Mouse (Mus musculus): Measurements from ENCODE around the gene Adgra3. TPM values are rescaled to one million over a fixed set of nuclear protein-coding genes. Genes with fewer than 3 reads are reported as not detected.

Gene Adgra3
- total RNA-seq, 2 experiments from 2014 or later = 50.5 to 53.3 TPM

- no peak for DNase-seq
- intact Hi-C loops (cut with DNase I) = no loop called here
Observed at GRCm38 (mm10) chr5:50033660-50034059, 25.1 kb downstream of the Adgra3 start.

- intact Hi-C loops (cut with DNase I) = no loop called here
- DNase-seq = no peak
Observed at GRCm38 (mm10) chr5:50032332-50032731, 26.5 kb downstream of the Adgra3 start.

GRCm38 (mm10) chr5:50031763-50032272 lies 27.0 kb downstream of the Adgra3 start:
- DNase-seq = no peak
- intact Hi-C loops (cut with DNase I) = no loop called here

- intact Hi-C loops (cut with DNase I) = no loop called here
- no peak for DNase-seq
Observed at GRCm38 (mm10) chr5:50031288-50031687, 27.5 kb downstream of the Adgra3 start.

GRCm38 (mm10) chr5:50029662-50030061 lies 29.1 kb downstream of the Adgra3 start:
- no peak for DNase-seq
- intact Hi-C loops (cut with DNase I) = no loop called here

- no peak for DNase-seq
- intact Hi-C loops (cut with DNase I) = no loop called here
Observed at GRCm38 (mm10) chr5:50027561-50027960, 31.2 kb downstream of the Adgra3 start.

GRCm38 (mm10) chr5:50027001-50027400 lies 31.8 kb downstream of the Adgra3 start:
- no peak for DNase-seq
- intact Hi-C loops (cut with DNase I) = no loop called here

- DNase-seq = no peak
- intact Hi-C loops (cut with DNase I) = no loop called here
Observed at GRCm38 (mm10) chr5:50026148-50026547, 32.7 kb downstream of the Adgra3 start.

- DNase-seq = no peak
- intact Hi-C loops (cut with DNase I) = no loop called here
Observed at GRCm38 (mm10) chr5:50024097-50024496, 34.7 kb downstream of the Adgra3 start.

GRCm38 (mm10) chr5:50015987-50016587 lies 42.7 kb downstream of the Adgra3 start:
- intact Hi-C loops (cut with DNase I) = no loop called here
- DNase-seq = no peak

- intact Hi-C loops (cut with DNase I) = no loop called here
- DNase-seq = no peak
Observed at GRCm38 (mm10) chr5:50015147-50015697, 43.6 kb downstream of the Adgra3 start.

- DNase-seq = no peak
- intact Hi-C loops (cut with DNase I) = no loop called here
Observed at GRCm38 (mm10) chr5:50014658-50015057, 44.1 kb downstream of the Adgra3 start.

GRCm38 (mm10) chr5:50013965-50014364 lies 44.8 kb downstream of the Adgra3 start:
- intact Hi-C loops (cut with DNase I) = no loop called here

GRCm38 (mm10) chr5:50008841-50009240 lies 50.0 kb downstream of the Adgra3 start:
- no peak for DNase-seq
- intact Hi-C loops (cut with DNase I) = no loop called here

More at GRCm38 (mm10) chr5:50013965-50014364, 44.8 kb downstream of the Adgra3 start:
- no peak for DNase-seq

GRCm38 (mm10) chr5:50006915-50007658 lies 51.7 kb downstream of the Adgra3 start:
- intact Hi-C loops (cut with DNase I) = no loop called here
- DNase-seq = no peak

GRCm38 (mm10) chr5:50002269-50002668 lies 56.5 kb downstream of the Adgra3 start:
- DNase-seq = peak; percentile 8
- intact Hi-C loops (cut with DNase I) = no loop called here

- intact Hi-C loops (cut with DNase I) = no loop called here
- no peak for DNase-seq
Observed at GRCm38 (mm10) chr5:49999764-50000163, 59.0 kb downstream of the Adgra3 start.

- no peak for DNase-seq
- intact Hi-C loops (cut with DNase I) = no loop called here
Observed at GRCm38 (mm10) chr5:49997019-49997418, 61.8 kb downstream of the Adgra3 start.

GRCm38 (mm10) chr5:49996457-49996856 lies 62.3 kb downstream of the Adgra3 start:
- DNase-seq = no peak
- intact Hi-C loops (cut with DNase I) = no loop called here

- no peak for DNase-seq
- intact Hi-C loops (cut with DNase I) = no loop called here
Observed at GRCm38 (mm10) chr5:49990737-49991323, 68.0 kb downstream of the Adgra3 start.

- intact Hi-C loops (cut with DNase I) = no loop called here
- no peak for DNase-seq
Observed at GRCm38 (mm10) chr5:49988015-49988798, 70.6 kb downstream of the Adgra3 start.
